Comparison of ENCODE assay signal across 9 mouse cellular contexts in genomic region chr2:26628792-26629437, GRCm38 (mm10). TPM values are rescaled to one million over a fixed set of nuclear protein-coding genes. Genes with fewer than 3 reads are reported as not detected.
DNase-seq lines count a peak whose midpoint lies in the region; ATAC-seq and TF ChIP-seq lines count a peak whose summit lies in the region.
"Had no signal": no experiment of that assay in that cellular context is flagged by ENCODE, and none has a peak within 500 bp of the region (broad histone marks: within the 10 kb centered on the region; RNA-seq: fewer than 3 reads in every experiment).

No protein-coding gene starts in this region.

- H3K36me3 ChIP-seq in forebrain, embryonic 10.5 days (replicated peaks), result peaks cover 19% of the 10 kb centered on the region
- H3K36me3 ChIP-seq in liver, embryonic 11.5 days (ENCODE audit: control insufficient read depth, insufficient read depth, low read length), result no peaks in the 10 kb centered on the region
- H3K36me3 ChIP-seq in small intestine, adult 2 months (ENCODE audit: control insufficient read depth, insufficient read depth, low read length), result no peaks in the 10 kb centered on the region

- peak overlapping the region; percentile 93 for H3K4me2 ChIP-seq in liver, embryonic 11.5 days

- 0 out of 2 replicates have a peak, but pooled peaks have one; percentile 14 for ATAC-seq in liver, embryonic 11.5 days (replicated peaks; ENCODE audit: low FRiP score)

- peak overlapping the region; percentile 84 for H3K4me3 ChIP-seq in forebrain, embryonic 10.5 days
- H3K4me3 ChIP-seq in liver, embryonic 11.5 days (ENCODE audit: low read depth, low read length), result peak overlapping the region; percentile 68
- H3K4me3 ChIP-seq in small intestine, adult 2 months (ENCODE audit: low read depth, low read length), result peak overlapping the region; percentile 58

- peak; percentile 92 for DNase-seq in heart, adult 11 months
- DNase-seq in heart, postnatal 14 days, result no peak
- peak; percentile 54 for DNase-seq in ES-CJ7 (ENCODE audit: low read depth, low spot score)
- peak; percentile 47 for DNase-seq in forebrain, embryonic 10.5 days (ENCODE audit: extremely low spot score, low spot score)
- DNase-seq in liver, embryonic 11.5 days (ENCODE audit: low spot score), result no peak
- no peak for DNase-seq in layer of hippocampus, adult 9-11 months
- DNase-seq in frontal cortex, postnatal 10 days (ENCODE audit: low spot score in 2 of 2), result no peak

- TF ChIP-seq POLR2A in small intestine, adult 2 months (IDR thresholded peaks at IDR 0.05; ENCODE audit: low read depth, low read length), result no peak

- intact Hi-C loops in heart, postnatal 14 days (cut with DNase I), result no loop called here

- peak overlapping the region; percentile 72 for H3K9ac ChIP-seq in liver, embryonic 11.5 days (ENCODE audit: low read depth, low read length)

- 20% methylated on average over 5 of the region's 5 CpGs for WGBS in forebrain, embryonic 10.5 days
- WGBS in liver, embryonic 11.5 days, result 31% methylated on average over 5 of the region's 5 CpGs
- WGBS in small intestine, adult 2 months, result 52% methylated on average over 5 of the region's 5 CpGs

- H3K27me3 ChIP-seq in forebrain, embryonic 10.5 days (ENCODE audit: poor library complexity, severe bottlenecking), result peaks cover 13% of the 10 kb centered on the region
- peaks cover 13% of the 10 kb centered on the region for H3K27me3 ChIP-seq in liver, embryonic 11.5 days (replicated peaks; ENCODE audit: control insufficient read depth, insufficient read depth, low read length)
- no peaks in the 10 kb centered on the region for H3K27me3 ChIP-seq in small intestine, adult 2 months (ENCODE audit: control insufficient read depth, insufficient read depth, low read length)

- no peak for TF ChIP-seq CTCF in small intestine, adult 2 months (IDR thresholded peaks at IDR 0.05; ENCODE audit: extremely low read depth, insufficient read length, insufficient replicate concordance, low read depth, low read length)

- H3K4me1 ChIP-seq in forebrain, embryonic 10.5 days, result peaks cover 50% of the 10 kb centered on the region
- H3K4me1 ChIP-seq in liver, embryonic 11.5 days (replicated peaks; ENCODE audit: control insufficient read depth, insufficient read depth, low read length), result peaks cover 12% of the 10 kb centered on the region
- H3K4me1 ChIP-seq in small intestine, adult 2 months (ENCODE audit: control insufficient read depth, insufficient read depth, insufficient read length, low read length), result peaks cover 17% of the 10 kb centered on the region

- peak overlapping the region; percentile 95 for H3K27ac ChIP-seq in forebrain, embryonic 10.5 days
- no peak overlapping the region for H3K27ac ChIP-seq in liver, embryonic 11.5 days (ENCODE audit: low read depth, low read length)
- H3K27ac ChIP-seq in small intestine, adult 2 months (ENCODE audit: insufficient read depth, low read depth, low read length), result no peak overlapping the region

- H3K9me3 ChIP-seq in forebrain, embryonic 10.5 days, result no peaks in the 10 kb centered on the region
- H3K9me3 ChIP-seq in liver, embryonic 11.5 days (ENCODE audit: control insufficient read depth, low read length), result no peaks in the 10 kb centered on the region
- H3K9me3 ChIP-seq: G1E had no signal

RNA-seq across cellular contexts. Expression of gene Fam69b, which starts 0.7 kb away (rescaled TPM):
- total RNA-seq in heart, postnatal 14 days (2021), result 10 to 100 TPM; 15.4 to 17.0 TPM
- polyA plus RNA-seq in forebrain, embryonic 10.5 days (2016; fragmentation: Nextera tagmentation; extraction: Ambion mirVana), result 44.1 and 49.4 TPM in 2 replicates
- polyA plus RNA-seq in liver, embryonic 11.5 days (2014; fragmentation: Nextera tagmentation; extraction: Ambion mirVana), result 10.5 and 11.1 TPM in 2 replicates
- polyA plus RNA-seq in small intestine, adult 2 months (2012; rRNA removed), result 5.0 and 7.7 TPM in 2 replicates
- polyA plus RNA-seq: G1E had no signal

RNA-seq across cellular contexts. Expression of gene Agpat2, which starts 24.7 kb away (rescaled TPM):
- 10 to 100 TPM; 47.8 to 51.8 TPM for total RNA-seq in heart, postnatal 14 days (2021)
- polyA plus RNA-seq in forebrain, embryonic 10.5 days (2016; fragmentation: Nextera tagmentation; extraction: Ambion mirVana), result 10.1 and 10.2 TPM in 2 replicates
- polyA plus RNA-seq in liver, embryonic 11.5 days (2014; fragmentation: Nextera tagmentation; extraction: Ambion mirVana), result 36.1 and 40.1 TPM in 2 replicates
- 288 and 515 TPM in 2 replicates for polyA plus RNA-seq in small intestine, adult 2 months (2012; rRNA removed)

RNA-seq across cellular contexts. Expression of gene Lcn4, which starts 42.2 kb away (rescaled TPM):
- total RNA-seq in heart, postnatal 14 days (2021), result not detected
- polyA plus RNA-seq in forebrain, embryonic 10.5 days (2016; fragmentation: Nextera tagmentation; extraction: Ambion mirVana), result not detected in 2 replicates
- polyA plus RNA-seq in liver, embryonic 11.5 days (2014; fragmentation: Nextera tagmentation; extraction: Ambion mirVana), result not detected in 2 replicates
- polyA plus RNA-seq in small intestine, adult 2 months (2012; rRNA removed), result not detected in 2 replicates
- total RNA-seq: G1E had no signal
- polyA plus RNA-seq: G1E had no signal

RNA-seq across cellular contexts. Expression of gene Gm20532, which starts 42.5 kb away (rescaled TPM):
- not detected for total RNA-seq in heart, postnatal 14 days (2021)
- polyA plus RNA-seq in forebrain, embryonic 10.5 days (2016; fragmentation: Nextera tagmentation; extraction: Ambion mirVana), result not detected in 2 replicates
- polyA plus RNA-seq in liver, embryonic 11.5 days (2014; fragmentation: Nextera tagmentation; extraction: Ambion mirVana), result not detected in 2 replicates
- not detected in 2 replicates for polyA plus RNA-seq in small intestine, adult 2 months (2012; rRNA removed)
- total RNA-seq: G1E had no signal
- polyA plus RNA-seq: G1E had no signal

RNA-seq across cellular contexts. Expression of gene Egfl7, which starts 49.1 kb away (rescaled TPM):
- 100 to 1,000 TPM; 224 to 237 TPM for total RNA-seq in heart, postnatal 14 days (2021)
- polyA plus RNA-seq in forebrain, embryonic 10.5 days (2016; fragmentation: Nextera tagmentation; extraction: Ambion mirVana), result 89.9 and 96.4 TPM in 2 replicates
- 161 and 181 TPM in 2 replicates for polyA plus RNA-seq in liver, embryonic 11.5 days (2014; fragmentation: Nextera tagmentation; extraction: Ambion mirVana)
- polyA plus RNA-seq in small intestine, adult 2 months (2012; rRNA removed), result 61.1 and 96.8 TPM in 2 replicates

Comparison
In these comparisons a context has a peak if more than half of its experiments do, and no peak if none do; other contexts are left out.
1. DNase-seq: peak in heart, adult 11 months (single experiment), ES-CJ7 (single experiment) and forebrain, embryonic 10.5 days (single experiment); none in heart, postnatal 14 days (0 of 2), liver, embryonic 11.5 days (single experiment), layer of hippocampus, adult 9-11 months (single experiment) and frontal cortex, postnatal 10 days (0 of 2).
2. Peak in every context shown above with its lines, with median percentiles within 50 percentile points of each other: H3K4me3 ChIP-seq.